Mouse (Mus musculus): ENCODE results near the gene Ndrg2.
A peak's percentile ranks its signal among the peaks of the same experiment; 100 is the strongest.

- TF ChIP-seq POLR2A (IDR thresholded peaks at IDR 0.05; ENCODE audit: insufficient read depth, low read depth, low read length) (peak; percentile 70), CTCF (IDR thresholded peaks at IDR 0.05) (no peak), EP300 (IDR thresholded peaks at IDR 0.05; ENCODE audit: insufficient read depth, low read depth, low read length) (peak; percentile 54; the same call in 1 of the 2 replicates)
Observed at GRCm38 (mm10) chr14:51929309-51929943, 15.5 kb upstream of the Ndrg2 start.
